Mouse (Mus musculus) neural tube, embryonic 14.5 days (tissue): Measurements from ENCODE around the gene Cab39. TPM values are rescaled to one million over a fixed set of nuclear protein-coding genes. Genes with fewer than 3 reads are reported as not detected.
A peak's percentile ranks its signal among the peaks of the same experiment; 100 is the strongest.

Experiments used
- ATAC-seq: fragments of 200-750 bp; cut with Nextera tagmentation; 2 replicates; pipeline ENCODE4 v1.8.0; 2017; ENCODE audit warnings: low read depth, mild to moderate bottlenecking, moderate TSS enrichment, moderate library complexity
- H3K27ac ChIP-seq: fragments of 300-500 bp; sonication (generic); 2 replicates; pipeline ENCODE4 v1.5.1; 2014; ENCODE audit warnings: low read depth, mild to moderate bottlenecking, control low read depth, low read length, moderate library complexity, mixed read lengths
- H3K27me3 ChIP-seq: fragments of 300-500 bp; sonication (generic); 2 replicates; pipeline ENCODE4 v1.6.1; 2014; ENCODE audit warnings: low read length; ENCODE audit not compliant: control insufficient read depth, insufficient read depth
- H3K36me3 ChIP-seq: fragments of 300-500 bp; sonication (generic); 2 replicates; pipeline ENCODE4 v1.6.1; 2014; ENCODE audit warnings: low read length, mixed read lengths; ENCODE audit not compliant: control insufficient read depth, insufficient read depth
- H3K4me1 ChIP-seq: fragments of 300-500 bp; sonication (generic); 2 replicates; pipeline ENCODE4 v1.6.1; 2014; ENCODE audit warnings: low read length; ENCODE audit not compliant: control insufficient read depth, insufficient read depth
- H3K4me2 ChIP-seq: fragments of 300-500 bp; sonication (generic); 2 replicates; pipeline ENCODE4 v1.6.1; 2014; ENCODE audit warnings: mild to moderate bottlenecking, low read depth, low read length, control low read depth
- H3K4me3 ChIP-seq: fragments of 300-500 bp; sonication (generic); 2 replicates; pipeline ENCODE4 v1.5.1; 2014; ENCODE audit warnings: low read depth, low read length, control low read depth, mixed read lengths
- H3K9ac ChIP-seq: fragments of 300-500 bp; sonication (generic); replicated peaks from 2 replicates; pipeline ENCODE4 v1.6.1; 2014; ENCODE audit warnings: low read depth, mild to moderate bottlenecking, control low read depth, low read length, mixed read lengths
- H3K9me3 ChIP-seq: fragments of 300-500 bp; sonication (generic); 2 replicates; pipeline ENCODE4 v1.6.1; 2016; ENCODE audit warnings: low read length; ENCODE audit not compliant: control insufficient read depth
- WGBS: fragments of 180-500 bp; shearing (Covaris S2); extraction: QIAGEN DNeasy Blood & Tissue Kit; methylation state at CpG from one replicate; pipeline ENCODE4 v1.1.7; 2014; 5-methylcytosine and 5-hydroxymethylcytosine counted together
- polyA plus RNA-seq: library from polyadenylated mRNA; unstranded; fragments of >200 nt; fragmentation: Nextera tagmentation; extraction: Ambion mirVana; gene quantifications from 2 replicates; pipeline ENCODE4 v1.2.1, GENCODE M21; 2014

Cab39 gene
- 74.4 and 83.9 TPM in 2 replicates for polyA plus RNA-seq

DNA sequence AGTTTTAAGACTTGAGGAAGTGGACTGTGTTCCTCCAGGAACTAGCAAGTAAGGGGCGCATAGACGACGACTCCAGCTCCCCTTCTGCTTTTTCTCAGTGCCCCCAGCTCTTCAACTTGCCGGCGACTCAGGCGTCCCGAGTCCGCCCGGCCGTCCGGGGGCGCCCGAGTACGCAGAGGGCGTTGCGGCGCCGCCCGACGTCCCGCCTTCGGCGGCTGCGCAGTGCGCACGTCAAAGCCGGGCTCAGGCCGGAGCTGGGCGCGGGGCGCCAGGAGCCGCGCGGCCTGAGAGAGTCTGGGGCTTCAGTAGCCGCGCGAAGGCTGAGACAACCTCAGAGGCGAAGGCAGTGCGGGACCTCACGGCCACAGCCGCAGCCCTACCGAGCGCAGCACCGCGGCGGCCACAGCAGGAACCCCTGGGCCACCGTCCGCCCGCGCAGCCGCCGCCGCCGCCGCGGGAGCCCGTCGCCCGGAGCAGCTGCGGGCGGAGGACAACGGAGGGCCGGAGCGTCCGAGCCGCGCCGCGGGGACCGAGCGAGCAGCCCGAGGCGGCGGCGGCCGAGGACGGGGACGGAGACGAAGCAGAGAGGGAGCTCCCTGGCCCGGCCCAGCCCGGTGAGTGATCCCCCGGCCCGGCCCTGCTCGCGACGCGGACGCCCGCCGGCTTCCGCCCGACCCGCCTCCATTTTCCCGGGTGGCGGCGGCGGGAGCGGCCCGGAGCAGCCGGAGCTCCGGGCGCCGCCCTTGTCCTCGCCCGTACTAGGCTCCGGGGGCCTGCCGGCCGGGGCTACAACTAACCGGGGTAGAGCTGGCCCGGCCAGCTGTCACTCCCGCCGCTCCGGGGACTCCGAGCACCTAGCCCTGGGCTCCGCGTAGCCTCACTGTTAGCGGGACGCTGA lies at the start of gene Cab39:
Gene Cab39, plus strand, starts transcription at position 234 of the 898 bp plus-strand sequence.
- peak within 1 kb of the TSS; percentile 71 for H3K4me3 ChIP-seq
- H3K36me3 ChIP-seq: no peaks in the 10 kb centered on the region
- H3K27me3 ChIP-seq: no peaks in the 10 kb centered on the region
- peak within 1 kb of the TSS; percentile 96 for H3K9ac ChIP-seq
- under 1% methylated on average over 76 of the region's 118 CpGs for WGBS
- peaks cover 8% of the 10 kb centered on the region; the same call in 1 of the 2 replicates for H3K4me1 ChIP-seq
- peak within 1 kb of the TSS; percentile 52 for H3K4me2 ChIP-seq
- peak within 1 kb of the TSS; percentile 97 for H3K27ac ChIP-seq
- H3K9me3 ChIP-seq: no peaks in the 10 kb centered on the region
- peak; percentile 97 for ATAC-seq

- ATAC-seq: no peak
- no peak overlapping the region for H3K4me2 ChIP-seq
- no peaks in the 10 kb centered on the region for H3K27me3 ChIP-seq
- no peak overlapping the region for H3K27ac ChIP-seq
- H3K4me1 ChIP-seq: no peaks in the 10 kb centered on the region
- H3K4me3 ChIP-seq: no peak overlapping the region
- no peaks in the 10 kb centered on the region for H3K36me3 ChIP-seq
- 93% methylated on average over 3 of the region's 3 CpGs for WGBS
- H3K9ac ChIP-seq: no peak overlapping the region
- no peaks in the 10 kb centered on the region for H3K9me3 ChIP-seq
These were observed 48.7 kb upstream of the Cab39 start for GRCm38 (mm10) chr1:85744539-85744938.

DNA sequence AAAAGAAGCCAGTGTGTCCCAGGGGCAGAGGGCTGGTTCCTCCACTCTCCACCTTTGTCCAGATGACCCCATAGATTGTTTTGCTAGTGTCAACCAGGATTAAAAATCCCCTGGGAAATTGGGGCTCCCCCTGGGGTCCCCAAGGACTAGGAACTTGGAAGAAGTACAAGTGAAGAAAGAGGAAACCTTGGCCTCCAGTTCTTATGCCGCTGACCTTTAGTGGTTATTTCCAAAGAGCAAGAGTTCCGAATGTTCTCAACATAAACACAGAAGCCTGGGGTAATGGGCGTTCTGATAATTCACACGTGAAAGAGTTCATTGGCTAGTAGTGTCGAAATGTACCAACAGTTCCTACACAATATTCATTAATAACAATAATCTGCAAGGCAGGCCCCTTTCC lies 46.7 kb upstream of the Cab39 start:
- H3K4me3 ChIP-seq: no peak overlapping the region
- no peaks in the 10 kb centered on the region for H3K27me3 ChIP-seq
- no peak for ATAC-seq
- no peaks in the 10 kb centered on the region for H3K36me3 ChIP-seq
- H3K9me3 ChIP-seq: no peaks in the 10 kb centered on the region
- no peak overlapping the region for H3K9ac ChIP-seq
- WGBS: 90% methylated on average over 5 of the region's 5 CpGs
- H3K4me1 ChIP-seq: no peaks in the 10 kb centered on the region
- H3K4me2 ChIP-seq: no peak overlapping the region
- no peak overlapping the region for H3K27ac ChIP-seq

DNA sequence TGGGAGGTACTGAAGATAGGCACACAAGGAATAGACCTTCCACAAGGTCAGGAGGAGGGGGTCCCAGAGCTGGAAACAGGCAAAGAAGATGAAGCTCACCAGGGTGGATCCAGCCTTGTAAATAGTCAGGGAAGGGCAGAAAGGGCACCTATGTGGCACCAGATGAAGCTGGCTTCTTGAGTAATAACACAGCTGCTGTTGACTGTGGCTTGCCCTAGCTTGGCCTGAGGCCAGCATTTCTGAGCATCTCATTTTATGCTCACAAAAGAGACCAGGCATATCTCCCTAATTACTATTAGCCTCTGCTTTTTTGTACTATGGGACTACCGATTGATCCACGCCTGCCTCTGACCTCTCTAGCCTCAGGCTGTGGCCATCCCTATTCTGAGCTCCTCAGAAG lies 43.4 kb upstream of the Cab39 start:
- H3K9ac ChIP-seq: no peak overlapping the region
- no peak overlapping the region for H3K27ac ChIP-seq
- WGBS: 73% methylated on average over 2 of the region's 2 CpGs

GRCm38 (mm10) chr1:85750650-85751049 lies 42.6 kb upstream of the Cab39 start:
- H3K27ac ChIP-seq: no peak overlapping the region
- no peak overlapping the region for H3K9ac ChIP-seq
- no peaks in the 10 kb centered on the region for H3K4me1 ChIP-seq
- no peaks in the 10 kb centered on the region for H3K9me3 ChIP-seq
- no peak overlapping the region for H3K4me3 ChIP-seq
- H3K4me2 ChIP-seq: no peak overlapping the region
- H3K27me3 ChIP-seq: no peaks in the 10 kb centered on the region
- H3K36me3 ChIP-seq: no peaks in the 10 kb centered on the region
- ATAC-seq: no peak
- WGBS: 97% methylated on average over 4 of the region's 4 CpGs

More for the DNA sequence above, 43.4 kb upstream of the Cab39 start:
- Histone ChIP-seq H3K4me2 (no peak overlapping the region), H3K27me3 (no peaks in the 10 kb centered on the region), H3K4me1 (no peaks in the 10 kb centered on the region), H3K4me3 (no peak overlapping the region), H3K9me3 (no peaks in the 10 kb centered on the region), H3K36me3 (no peaks in the 10 kb centered on the region)
- ATAC-seq: no peak

GRCm38 (mm10) chr1:85751494-85751893 lies 41.7 kb upstream of the Cab39 start:
- H3K9ac ChIP-seq: no peak overlapping the region
- 62% methylated on average over 6 of the region's 6 CpGs for WGBS
- H3K27me3 ChIP-seq: no peaks in the 10 kb centered on the region
- peak; percentile 21; the same call in 1 of the 2 replicates for ATAC-seq
- H3K27ac ChIP-seq: no peak overlapping the region
- H3K36me3 ChIP-seq: no peaks in the 10 kb centered on the region
- no peaks in the 10 kb centered on the region for H3K9me3 ChIP-seq
- H3K4me3 ChIP-seq: no peak overlapping the region
- no peak overlapping the region for H3K4me2 ChIP-seq
- no peaks in the 10 kb centered on the region for H3K4me1 ChIP-seq

DNA sequence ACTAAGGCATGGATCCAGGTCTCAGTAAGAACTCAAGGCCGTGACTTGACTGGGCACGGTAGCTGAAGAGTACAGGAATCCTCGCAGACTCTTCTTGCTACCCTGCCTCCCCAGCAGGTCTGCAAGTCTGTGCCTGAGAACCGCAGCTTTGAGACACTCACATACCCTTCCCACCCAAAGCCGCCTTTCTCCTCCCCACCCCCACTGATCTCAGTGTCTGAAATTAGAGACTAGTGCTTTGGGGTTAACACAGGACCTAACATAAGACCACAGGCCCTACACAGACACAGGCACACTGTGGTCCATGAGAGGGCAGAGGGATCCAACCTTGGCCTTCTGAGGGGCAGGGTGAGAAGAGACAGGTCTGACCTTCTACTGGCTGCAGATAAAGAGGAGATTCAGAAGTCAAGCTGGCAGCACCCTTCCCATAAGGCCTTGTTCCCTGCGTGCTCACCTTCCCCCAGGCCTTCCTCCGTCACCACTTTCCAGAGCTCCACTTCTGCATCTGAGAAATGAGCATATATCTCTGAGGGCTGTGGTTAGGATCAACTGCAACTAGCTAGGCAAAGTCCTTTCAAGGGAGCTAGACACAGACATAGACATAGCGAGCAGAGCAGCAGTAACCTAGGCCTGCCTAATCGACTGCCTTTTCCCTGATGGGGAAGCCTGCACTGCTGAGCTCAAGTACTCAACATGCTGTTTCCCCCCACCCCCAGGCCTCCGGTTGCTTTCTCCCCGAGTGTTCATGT lies 41.1 kb upstream of the Cab39 start:
- H3K27me3 ChIP-seq: no peaks in the 10 kb centered on the region
- H3K4me2 ChIP-seq: no peak overlapping the region
- H3K4me3 ChIP-seq: no peak overlapping the region
- ATAC-seq: no peak
- no peak overlapping the region for H3K9ac ChIP-seq
- no peak overlapping the region for H3K27ac ChIP-seq
- H3K9me3 ChIP-seq: no peaks in the 10 kb centered on the region
- no peaks in the 10 kb centered on the region for H3K36me3 ChIP-seq
- 81% methylated on average over 11 of the region's 11 CpGs for WGBS
- no peaks in the 10 kb centered on the region for H3K4me1 ChIP-seq

DNA sequence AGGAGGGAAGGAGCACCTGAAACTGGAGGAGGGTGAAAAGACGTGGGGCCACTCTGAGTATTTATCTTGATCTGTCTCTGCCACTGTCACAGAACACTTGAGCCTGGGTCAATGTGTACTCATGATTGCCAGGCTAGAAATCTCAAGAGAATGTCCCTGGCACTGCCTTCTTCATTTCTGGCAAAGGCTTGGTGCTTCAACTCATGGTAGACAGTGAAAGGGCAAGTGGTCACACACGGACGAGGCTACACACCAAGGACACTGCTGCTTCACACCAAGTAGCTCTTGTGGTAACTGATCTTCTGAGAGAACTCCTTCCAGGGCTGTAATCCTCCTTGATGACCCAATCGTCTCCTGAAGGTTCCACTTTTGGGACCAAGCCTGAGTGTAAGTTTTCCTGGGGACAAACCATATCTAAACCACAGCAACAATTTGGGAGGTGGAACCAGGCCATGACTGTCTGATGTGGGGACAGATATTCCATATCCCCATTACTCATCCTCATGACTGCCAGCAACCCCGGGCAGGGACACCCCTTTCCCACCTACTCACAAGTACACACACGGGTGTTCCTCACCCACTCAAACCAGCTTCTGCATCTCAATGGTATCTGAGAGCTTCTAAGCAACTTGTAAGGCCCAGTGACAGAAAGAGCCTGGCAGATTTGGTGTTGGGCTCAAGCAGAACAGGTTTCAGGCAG lies 35.6 kb upstream of the Cab39 start:
- WGBS: 86% methylated on average over 6 of the region's 6 CpGs
- H3K27me3 ChIP-seq: no peaks in the 10 kb centered on the region
- no peaks in the 10 kb centered on the region for H3K36me3 ChIP-seq
- ATAC-seq: no peak
- no peaks in the 10 kb centered on the region for H3K9me3 ChIP-seq
- no peak overlapping the region for H3K4me2 ChIP-seq
- H3K4me1 ChIP-seq: no peaks in the 10 kb centered on the region
- no peak overlapping the region for H3K9ac ChIP-seq
- no peak overlapping the region for H3K27ac ChIP-seq
- H3K4me3 ChIP-seq: no peak overlapping the region
